Mouse (Mus musculus) forebrain, embryonic 16.5 days (tissue): ENCODE results near the gene Nup62cl. TPM values are rescaled to one million over a fixed set of nuclear protein-coding genes. Genes with fewer than 3 reads are reported as not detected.

ENCODE experiments used
- polyA plus RNA-seq: library from polyadenylated mRNA; unstranded; fragments of >200 nt; fragmentation: Nextera tagmentation; extraction: Ambion mirVana; gene quantifications from 2 replicates; pipeline ENCODE4 v1.2.1, GENCODE M21; 2015

Nup62cl gene
- polyA plus RNA-seq, 1 experiment from 2014 or later, result 2.5 TPM

Other genes starting within 250 kb of the Nup62cl start
- 2.6 and 3.7 TPM in 2 replicates for gene Morc4, start 191.0 kb downstream of the Nup62cl start, polyA plus RNA-seq
- gene Rbm41, start 64.1 kb downstream of the Nup62cl start, polyA plus RNA-seq, result 7.0 and 8.3 TPM in 2 replicates
- gene Pih1h3b, start 167 bp upstream of the Nup62cl start, polyA plus RNA-seq, result not detected in 2 replicates